Mouse (Mus musculus) heart, postnatal 0 days (tissue): Measurements from ENCODE around the gene Sparc. TPM values are rescaled to one million over a fixed set of nuclear protein-coding genes. Genes with fewer than 3 reads are reported as not detected.
A peak's percentile ranks its signal among the peaks of the same experiment; 100 is the strongest.

Experiments
- ATAC-seq: fragments of 200-750 bp; cut with Nextera tagmentation; 2 replicates; pipeline ENCODE4 v1.8.0; 2017; ENCODE audit warnings: low read depth, moderate number of reproducible peaks, moderate library complexity; ENCODE audit not compliant: insufficient read depth
- DNase-seq: peaks from one replicate; pipeline ENCODE4 v3.0.0-alpha.2; 2016; ENCODE audit warnings: low spot score
- H3K27ac ChIP-seq: fragments of 300-500 bp; sonication (generic); 2 replicates; pipeline ENCODE4 v1.5.1; 2014; ENCODE audit warnings: low read depth, mild to moderate bottlenecking
- H3K27me3 ChIP-seq: fragments of 300-500 bp; sonication (generic); 2 replicates; pipeline ENCODE4 v1.6.1; 2014; ENCODE audit warnings: low read length, mixed read lengths; ENCODE audit not compliant: control insufficient read depth, insufficient read depth
- H3K36me3 ChIP-seq: fragments of 300-500 bp; sonication (generic); replicated peaks from 2 replicates; pipeline ENCODE4 v1.6.1; 2014; ENCODE audit warnings: low read length, mixed read lengths; ENCODE audit not compliant: control insufficient read depth, insufficient read depth
- H3K4me1 ChIP-seq: fragments of 300-500 bp; sonication (generic); 2 replicates; pipeline ENCODE4 v1.6.1; 2014; ENCODE audit warnings: antibody characterized with exemption; ENCODE audit not compliant: control insufficient read depth, insufficient read depth
- H3K4me2 ChIP-seq: fragments of 300-500 bp; sonication (generic); 2 replicates; pipeline ENCODE4 v1.6.1; 2014; ENCODE audit warnings: low read depth, mild to moderate bottlenecking, low read length, moderate library complexity
- H3K4me3 ChIP-seq: fragments of 300-500 bp; sonication (generic); 2 replicates; pipeline ENCODE4 v1.5.1; 2014; ENCODE audit warnings: low read depth, low read length
- H3K9ac ChIP-seq: fragments of 300-500 bp; sonication (generic); replicated peaks from 2 replicates; pipeline ENCODE4 v1.6.1; 2014; ENCODE audit warnings: low read depth, low read length, mixed read lengths
- H3K9me3 ChIP-seq: fragments of 300-500 bp; sonication (generic); replicated peaks from 2 replicates; pipeline ENCODE4 v1.6.1; 2016; ENCODE audit warnings: low read length; ENCODE audit not compliant: control insufficient read depth
- CTCF ChIP-seq: IDR thresholded peaks from 2 replicates; pipeline ENCODE4 v1.5.1; 2016; ENCODE audit warnings: antibody characterized with exemption, control low read depth, low read depth
- EP300 ChIP-seq: IDR thresholded peaks from 2 replicates; pipeline ENCODE4 v1.6.1; 2016; ENCODE audit warnings: antibody characterized with exemption, low read depth
- WGBS: fragments of 180-500 bp; shearing (Covaris S2); extraction: QIAGEN DNeasy Blood & Tissue Kit; methylation state at CpG from one replicate; pipeline ENCODE4 v1.1.7; 2014; 5-methylcytosine and 5-hydroxymethylcytosine counted together
- polyA plus RNA-seq: library from polyadenylated mRNA; unstranded; fragments of >200 nt; fragmentation: Nextera tagmentation; extraction: Ambion mirVana; gene quantifications from 2 replicates; pipeline ENCODE4 v1.2.1, GENCODE M21; 2015
- total RNA-seq: library from RNA; depleted of rRNA; stranded (reverse); fragments of >200 nt; gene quantifications from 2 replicates; pipeline ENCODE4 v1.2.3, GENCODE M21; 2014; ENCODE audit warnings: low replicate concordance; rRNA removed

The Sparc gene
- total RNA-seq (829 and 887 TPM in 2 replicates), polyA plus RNA-seq (1,674 and 1,711 TPM in 2 replicates)

GRCm38 (mm10) chr11:55422978-55423377 is at the start of gene Sparc:
Gene Sparc (minus strand): TSS chr11:55423183.
- H3K27me3 ChIP-seq: no peaks in the 10 kb centered on the region
- H3K4me1 ChIP-seq: peaks cover 19% of the 10 kb centered on the region
- ATAC-seq (no peak), DNase-seq (no peak)
- TF ChIP-seq CTCF (no peak), EP300 (no peak)
- WGBS: 100% methylated on average over 1 of the region's 1 CpGs
- no peak within 1 kb of the TSS for H3K9ac ChIP-seq
- H3K36me3 ChIP-seq: no peaks in the 10 kb centered on the region
- no peak within 1 kb of the TSS for H3K4me3 ChIP-seq
- no peaks in the 10 kb centered on the region for H3K9me3 ChIP-seq
- H3K4me2 ChIP-seq: no peak within 1 kb of the TSS
- H3K27ac ChIP-seq: peak within 1 kb of the TSS; percentile 51

GRCm38 (mm10) chr11:55471467-55471866 is 48.5 kb upstream of the Sparc start:
- 84% methylated on average over 7 of the region's 7 CpGs for WGBS
- H3K9ac ChIP-seq: peak overlapping the region; percentile 78; the same call in 1 of the 2 replicates
- no peak overlapping the region for H3K27ac ChIP-seq
- H3K9me3 ChIP-seq: no peaks in the 10 kb centered on the region
- no peaks in the 10 kb centered on the region for H3K27me3 ChIP-seq
- H3K4me1 ChIP-seq: peaks cover 27% of the 10 kb centered on the region
- TF ChIP-seq CTCF (no peak), EP300 (no peak)
- no peak for DNase-seq
- ATAC-seq: no peak
- H3K4me2 ChIP-seq: peak overlapping the region; percentile 82
- H3K36me3 ChIP-seq: 0 out of 2 replicates have a peak, but pooled peaks cover 3% of the 10 kb centered on the region
- peak overlapping the region; percentile 65 for H3K4me3 ChIP-seq

GRCm38 (mm10) chr11:55470761-55471160 is 47.8 kb upstream of the Sparc start:
- WGBS: 10% methylated on average over 8 of the region's 8 CpGs
- ATAC-seq: no peak

GRCm38 (mm10) chr11:55469923-55470691 is 47.1 kb upstream of the Sparc start:
- peak; percentile 18 for DNase-seq
- Histone ChIP-seq H3K36me3 (0 out of 2 replicates have a peak, but pooled peaks cover 3% of the 10 kb centered on the region), H3K27ac (peak overlapping the region; percentile 88), H3K4me3 (peak overlapping the region; percentile 65), H3K9ac (peak overlapping the region; percentile 78), H3K4me1 (peaks cover 27% of the 10 kb centered on the region), H3K9me3 (no peaks in the 10 kb centered on the region), H3K4me2 (peak overlapping the region; percentile 82), H3K27me3 (no peaks in the 10 kb centered on the region)
- WGBS: under 1% methylated on average over 33 of the region's 46 CpGs
- TF ChIP-seq CTCF (no peak), EP300 (no peak)
- ATAC-seq: peak; percentile 1

More at GRCm38 (mm10) chr11:55470761-55471160, 47.8 kb upstream of the Sparc start:
- 0 out of 2 replicates have a peak, but pooled peaks cover 3% of the 10 kb centered on the region for H3K36me3 ChIP-seq
- H3K27ac ChIP-seq: 0 out of 2 replicates have a peak overlapping the region, but pooled peaks have one; percentile 16
- H3K9me3 ChIP-seq: no peaks in the 10 kb centered on the region
- H3K9ac ChIP-seq: peak overlapping the region; percentile 78
- no peak for TF ChIP-seq CTCF
- no peak for TF ChIP-seq EP300
- peak overlapping the region; percentile 82 for H3K4me2 ChIP-seq
- H3K27me3 ChIP-seq: no peaks in the 10 kb centered on the region
- peak; percentile 30 for DNase-seq
- H3K4me3 ChIP-seq: peak overlapping the region; percentile 65
- H3K4me1 ChIP-seq: peaks cover 27% of the 10 kb centered on the region

GRCm38 (mm10) chr11:55469048-55469843 is 46.3 kb upstream of the Sparc start, which contains the start of gene G3bp1:
Gene G3bp1 (plus strand): TSS chr11:55469685.
- Histone ChIP-seq H3K27ac (peak within 1 kb of the TSS; percentile 88), H3K36me3 (0 out of 2 replicates have a peak, but pooled peaks cover 3% of the 10 kb centered on the region), H3K9me3 (no peaks in the 10 kb centered on the region), H3K4me3 (peak within 1 kb of the TSS; percentile 65), H3K4me1 (peaks cover 27% of the 10 kb centered on the region), H3K27me3 (no peaks in the 10 kb centered on the region), H3K4me2 (peak within 1 kb of the TSS; percentile 82), H3K9ac (peak within 1 kb of the TSS; percentile 78)
- DNase-seq (peak; percentile 100), ATAC-seq (peak; percentile 94)
- WGBS: under 1% methylated on average over 56 of the region's 57 CpGs
- TF ChIP-seq CTCF: peak; percentile 59
- TF ChIP-seq EP300: peak; percentile 87
